Mouse (Mus musculus) brain, embryonic 14.5 days (tissue): Measurements from ENCODE around the gene F2. TPM values are rescaled to one million over a fixed set of nuclear protein-coding genes. Genes with fewer than 3 reads are reported as not detected.
A peak's percentile ranks its signal among the peaks of the same experiment; 100 is the strongest.

Experiments
- DNase-seq: peaks from one replicate; pipeline ENCODE4 v3.0.0-alpha.2; 2011; ENCODE audit warnings: low read depth
- CTCF ChIP-seq: fragments of 200-500 bp; IDR thresholded peaks from 2 replicates; pipeline ENCODE4 v1.5.1; 2012; ENCODE audit warnings: inconsistent platforms, mild to moderate bottlenecking, moderate library complexity, borderline replicate concordance; ENCODE audit not compliant: insufficient read depth, insufficient read length; ENCODE audit errors: extremely low read depth
- POLR2A ChIP-seq: fragments of 200-500 bp; IDR thresholded peaks from 2 replicates; pipeline ENCODE4 v1.6.1; 2012; ENCODE audit warnings: mild to moderate bottlenecking, inconsistent platforms, borderline replicate concordance; ENCODE audit not compliant: poor library complexity, insufficient read depth, insufficient read length, severe bottlenecking; ENCODE audit errors: extremely low read depth
- polyA plus RNA-seq: library from polyadenylated mRNA; depleted of rRNA; stranded (reverse); fragments of >200 nt; gene quantifications from 2 replicates; pipeline ENCODE4 v1.2.3, GENCODE M21; 2012

Gene F2
- polyA plus RNA-seq, 1 experiment: 0.18 TPM

GRCm38 (mm10) chr2:91655827-91656226, 19.6 kb upstream of the F2 start:
- no peak for DNase-seq
- TF ChIP-seq CTCF: no peak
- TF ChIP-seq POLR2A: no peak

DNA sequence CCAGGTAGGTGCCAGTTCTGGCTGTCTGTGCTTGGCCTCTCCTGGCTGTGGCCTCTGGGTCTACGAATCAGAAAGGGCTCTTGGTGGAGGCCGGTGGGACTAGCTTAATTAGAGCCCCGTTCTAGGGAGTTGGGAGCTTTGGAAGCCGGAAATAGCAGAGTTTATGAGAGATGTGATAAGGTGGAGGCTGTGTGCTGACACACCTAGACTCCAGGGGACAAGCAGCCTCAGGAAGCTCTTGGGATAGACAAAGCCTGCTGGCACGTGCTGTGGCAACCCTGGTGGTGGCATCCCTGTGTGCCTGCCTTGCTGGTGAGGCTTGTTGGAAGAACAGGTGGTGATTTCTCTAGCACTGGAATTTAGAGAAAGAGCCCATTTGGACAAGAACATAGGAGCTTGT, 19.2 kb upstream of the F2 start:
- DNase-seq: no peak
- TF ChIP-seq CTCF (no peak), POLR2A (no peak)

- DNase-seq: peak; percentile 20
- TF ChIP-seq POLR2A: no peak
- TF ChIP-seq CTCF: no peak
Observed at GRCm38 (mm10) chr2:91652863-91653262, 16.6 kb upstream of the F2 start.

- TF ChIP-seq POLR2A (no peak), CTCF (no peak)
- no peak for DNase-seq
Observed at GRCm38 (mm10) chr2:91651458-91652258, 15.4 kb upstream of the F2 start.

GRCm38 (mm10) chr2:91650360-91650995, 14.3 kb upstream of the F2 start:
- TF ChIP-seq POLR2A (no peak), CTCF (no peak)

DNA sequence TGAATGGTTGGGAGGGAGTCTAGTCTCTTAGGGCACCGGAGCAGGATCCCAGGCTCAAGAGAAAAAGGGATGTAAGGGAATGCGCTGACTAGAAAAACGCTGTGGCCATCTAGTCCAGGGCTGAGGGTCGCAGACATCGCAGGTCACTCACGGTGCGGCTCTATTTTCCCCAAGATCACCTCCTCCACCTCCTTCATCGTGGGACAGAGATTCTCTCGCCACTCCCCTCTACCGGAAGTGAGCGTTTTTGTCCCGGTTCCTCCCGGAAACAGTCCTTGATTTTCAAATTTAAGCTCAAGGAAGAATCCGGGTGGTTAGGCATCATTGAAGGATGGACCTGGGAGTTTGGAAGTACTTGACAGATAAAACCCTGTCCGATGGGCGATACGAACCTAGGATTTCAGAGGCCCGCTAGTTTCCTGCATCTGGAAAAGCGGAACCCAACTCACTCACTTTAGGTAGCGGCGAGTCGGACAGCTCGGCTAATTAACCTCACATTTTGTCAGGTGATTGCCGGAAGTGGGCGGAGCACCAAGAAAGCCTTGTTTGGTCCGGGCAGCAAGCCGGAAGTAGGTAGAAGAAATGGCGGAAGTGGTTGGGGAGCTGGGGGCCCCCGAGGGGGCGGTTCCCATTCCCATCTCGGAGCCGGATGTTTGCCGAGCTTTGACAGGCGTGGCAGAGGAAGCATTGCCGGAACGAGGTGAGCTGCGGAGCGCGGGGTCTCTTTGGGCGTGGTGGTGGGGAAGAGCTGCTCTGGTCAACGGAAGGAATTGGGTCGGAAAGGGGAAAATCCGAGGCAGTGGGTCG, 13.5 kb upstream of the F2 start, which contains the start of the genes Zfp408 and Arhgap1:
Gene Zfp408 (minus strand): TSS at position 239 of the 807 bp plus-strand sequence.
Gene Arhgap1 (plus strand): TSS at position 308 of the 807 bp plus-strand sequence.
- TF ChIP-seq POLR2A: peak; percentile 43; the same call in 1 of the 2 replicates
- no peak for TF ChIP-seq CTCF
- DNase-seq: peak; percentile 99

More at GRCm38 (mm10) chr2:91650360-91650995, 14.3 kb upstream of the F2 start:
- no peak for DNase-seq

DNA sequence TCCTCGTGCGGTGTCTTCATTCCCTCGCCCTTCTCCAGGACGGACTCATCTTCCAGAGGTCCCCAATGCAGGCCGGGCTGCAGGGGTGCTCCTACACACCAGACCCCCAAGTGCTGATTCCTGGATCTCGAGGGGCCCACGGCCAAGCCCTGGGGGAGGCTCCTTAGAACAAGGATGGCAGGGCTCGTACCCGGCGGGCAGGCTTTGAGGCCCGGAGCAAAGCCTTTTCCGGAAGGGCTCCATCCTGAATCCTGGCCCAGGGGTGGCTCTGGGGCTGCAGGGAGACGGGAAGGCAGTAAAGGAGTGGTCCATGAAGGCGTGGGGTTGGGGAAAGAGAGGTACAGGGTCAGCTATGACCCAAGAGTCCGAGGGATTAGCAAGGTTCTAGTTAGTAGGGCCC, 12.9 kb upstream of the F2 start:
- TF ChIP-seq CTCF: no peak
- TF ChIP-seq POLR2A: no peak
- DNase-seq: no peak

- peak; percentile 76 for DNase-seq
- no peak for TF ChIP-seq POLR2A
- TF ChIP-seq CTCF: peak; percentile 64; the same call in 1 of the 2 replicates
Observed at GRCm38 (mm10) chr2:91646733-91647132, 10.5 kb upstream of the F2 start.

DNA sequence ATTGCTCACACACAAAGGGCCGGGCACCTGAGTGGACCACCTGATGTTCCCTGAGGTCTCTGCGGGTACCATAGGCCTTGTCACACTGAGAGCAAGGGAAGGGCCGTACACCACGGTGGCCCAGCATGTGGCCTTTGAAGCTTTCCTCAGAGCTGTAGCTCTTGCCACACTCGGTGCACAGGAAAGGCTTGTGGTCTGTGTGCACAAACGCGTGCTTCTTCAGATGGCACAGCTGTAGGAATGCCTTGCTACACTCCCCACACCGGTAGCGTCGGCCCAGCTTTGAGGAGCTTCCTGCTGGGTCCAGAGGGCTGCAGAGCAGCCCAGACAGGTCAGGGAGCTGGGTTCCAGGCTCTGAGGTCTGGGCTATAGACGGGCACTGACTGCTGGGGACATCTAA, 9.6 kb upstream of the F2 start:
- TF ChIP-seq CTCF: no peak
- no peak for TF ChIP-seq POLR2A

GRCm38 (mm10) chr2:91645354-91645753, 9.1 kb upstream of the F2 start:
- TF ChIP-seq CTCF: no peak
- no peak for DNase-seq

More for the DNA sequence above, 9.6 kb upstream of the F2 start:
- no peak for DNase-seq

- no peak for DNase-seq
- TF ChIP-seq POLR2A (no peak), CTCF (no peak)
Observed at GRCm38 (mm10) chr2:91644021-91644420, 7.8 kb upstream of the F2 start.

DNA sequence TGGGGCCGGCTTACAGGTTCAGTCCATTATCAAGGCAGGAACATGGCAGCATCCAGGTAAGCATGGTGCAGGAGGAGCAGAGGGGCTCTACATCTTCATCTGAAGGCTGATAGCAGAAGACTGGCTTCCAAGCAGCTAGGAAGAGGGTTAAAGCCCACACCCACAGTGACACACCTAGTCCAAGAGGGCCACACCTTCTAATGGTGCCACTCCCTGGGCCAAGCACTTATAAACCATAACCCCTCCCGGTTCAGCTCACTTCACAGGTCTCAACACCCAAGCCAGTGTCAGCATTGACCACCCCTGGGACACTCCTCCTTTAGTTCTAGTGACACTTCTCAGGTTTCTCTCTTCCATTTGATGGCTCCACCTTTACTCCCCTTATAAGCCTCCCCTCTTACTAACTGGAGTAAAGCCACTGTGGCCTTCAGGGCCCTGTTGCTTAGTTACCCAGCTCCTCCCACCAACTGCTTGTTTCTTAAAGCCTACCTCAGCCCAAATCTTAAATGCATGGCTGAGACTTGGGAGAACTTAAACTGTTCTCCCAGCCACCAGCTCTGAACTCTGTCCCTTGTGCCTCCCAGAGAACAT, 6.7 kb upstream of the F2 start:
- no peak for TF ChIP-seq CTCF
- TF ChIP-seq POLR2A: no peak
- no peak for DNase-seq
